Mouse (Mus musculus): ENCODE data around the gene Capn1. TPM values are rescaled to one million over a fixed set of nuclear protein-coding genes. Genes with fewer than 3 reads are reported as not detected.

Gene Capn1
- polyA plus RNA-seq, 1 experiment: 110 TPM

GRCm38 (mm10) chr19:5942581-5942980, 73.1 kb downstream of the Capn1 start:
- no peak overlapping the region for H3ac ChIP-seq (ENCODE audit: control insufficient read depth, insufficient read length)
- H3K27me3 ChIP-seq (ENCODE audit: control insufficient read depth, insufficient read depth, insufficient read length): no peaks in the 10 kb centered on the region
- no peak overlapping the region for H3K4me3 ChIP-seq
- no peaks in the 10 kb centered on the region for H3K79me2 ChIP-seq (ENCODE audit: control insufficient read depth, insufficient read depth)
- H3K36me3 ChIP-seq (ENCODE audit: control insufficient read depth, insufficient read depth): no peaks in the 10 kb centered on the region
- peak overlapping the region; percentile 12 for H3K4me2 ChIP-seq (ENCODE audit: low read depth)
- TF ChIP-seq MYOD1 (IDR thresholded peaks at IDR 0.05; ENCODE audit: control insufficient read depth in 1 of 3, insufficient read length in 2 of 3, low read depth in 2 of 3) (peak; percentile 56 to 88 (median 80)), TCF3 (IDR thresholded peaks at IDR 0.05; ENCODE audit: insufficient read length, low read depth) (peak; percentile 16), MAX (IDR thresholded peaks at IDR 0.05; ENCODE audit: low read depth) (no peak), USF1 (IDR thresholded peaks at IDR 0.05; ENCODE audit: low read depth) (no peak), MYOG (IDR thresholded peaks at IDR 0.05; ENCODE audit: control insufficient read depth in 1 of 3, insufficient read depth in 1 of 3, insufficient read length in 2 of 3, low read depth in 2 of 3) (peak in 2 of 3 experiments; percentile 38 to 70), REST (IDR thresholded peaks at IDR 0.05; ENCODE audit: insufficient read depth, insufficient read length) (no peak)

GRCm38 (mm10) chr19:5940656-5941055, 75.0 kb downstream of the Capn1 start:
- TF ChIP-seq POLR2A (IDR thresholded peaks at IDR 0.05; ENCODE audit: insufficient read length, low read depth): no peak
- no peak for TF ChIP-seq SRF (IDR thresholded peaks at IDR 0.05; ENCODE audit: control insufficient read depth, insufficient read length, low read depth)
- TF ChIP-seq REST (IDR thresholded peaks at IDR 0.05; ENCODE audit: insufficient read depth, insufficient read length): no peak
- no peak for TF ChIP-seq POLR2AphosphoS2 (IDR thresholded peaks at IDR 0.05; ENCODE audit: insufficient read length, low read depth)
- no peak for TF ChIP-seq TCF12 (IDR thresholded peaks at IDR 0.05; ENCODE audit: insufficient read depth, poor library complexity, severe bottlenecking)
- no peak for TF ChIP-seq MYOD1 (IDR thresholded peaks at IDR 0.05; ENCODE audit: control insufficient read depth in 1 of 3, insufficient read length in 2 of 3, low read depth in 2 of 3)
- no peak for TF ChIP-seq MYOG (IDR thresholded peaks at IDR 0.05; ENCODE audit: control insufficient read depth in 1 of 3, insufficient read depth in 1 of 3, insufficient read length in 2 of 3, low read depth in 2 of 3)
- no peak for TF ChIP-seq TCF3 (IDR thresholded peaks at IDR 0.05; ENCODE audit: insufficient read length, low read depth)
- TF ChIP-seq CEBPB (IDR thresholded peaks at IDR 0.05; ENCODE audit: insufficient read depth, poor library complexity, severe bottlenecking): no peak
- TF ChIP-seq E2F4 (IDR thresholded peaks at IDR 0.05; ENCODE audit: insufficient read depth): no peak
- TF ChIP-seq MAX (IDR thresholded peaks at IDR 0.05; ENCODE audit: low read depth): no peak
- TF ChIP-seq USF1 (IDR thresholded peaks at IDR 0.05; ENCODE audit: low read depth): no peak
- H3ac ChIP-seq (ENCODE audit: control insufficient read depth, insufficient read length): no peak overlapping the region
- H3K27me3 ChIP-seq (ENCODE audit: control insufficient read depth, insufficient read depth, insufficient read length): no peaks in the 10 kb centered on the region
- no peaks in the 10 kb centered on the region for H3K79me2 ChIP-seq (ENCODE audit: control insufficient read depth, insufficient read depth)
- H3K4me2 ChIP-seq (ENCODE audit: low read depth): peak overlapping the region; percentile 61
- no peak overlapping the region for H3K4me3 ChIP-seq
- no peaks in the 10 kb centered on the region for H3K36me3 ChIP-seq (ENCODE audit: control insufficient read depth, insufficient read depth)

DNA sequence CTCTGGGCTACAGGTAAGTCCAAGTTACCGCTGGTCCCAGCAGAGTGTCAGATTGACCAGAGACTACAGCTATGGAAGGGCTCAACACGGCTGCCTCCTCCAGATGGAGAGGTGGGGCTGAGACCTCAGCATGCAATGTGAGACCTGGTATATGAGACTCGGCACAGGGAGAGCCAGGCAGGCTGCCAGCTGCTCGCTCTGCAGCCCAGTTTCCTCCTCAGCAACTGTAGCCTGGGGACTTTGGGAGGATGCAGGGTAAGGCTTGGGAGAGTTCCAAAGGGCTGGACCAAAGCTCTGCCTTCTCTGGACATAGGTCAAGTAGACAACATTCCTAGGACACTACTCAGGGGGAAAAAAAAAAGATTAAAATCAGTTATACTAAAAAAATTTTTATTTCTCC, 75.5 kb downstream of the Capn1 start:
- Histone ChIP-seq H3K4me3 (no peak overlapping the region), H3ac (ENCODE audit: control insufficient read depth, insufficient read length) (no peak overlapping the region), H3K4me2 (ENCODE audit: low read depth) (peak overlapping the region; percentile 62), H3K79me2 (ENCODE audit: control insufficient read depth, insufficient read depth) (no peaks in the 10 kb centered on the region), H3K27me3 (ENCODE audit: control insufficient read depth, insufficient read depth, insufficient read length) (no peaks in the 10 kb centered on the region), H3K36me3 (ENCODE audit: control insufficient read depth, insufficient read depth) (no peaks in the 10 kb centered on the region)
- TF ChIP-seq MYOG (IDR thresholded peaks at IDR 0.05; ENCODE audit: control insufficient read depth in 1 of 3, insufficient read depth in 1 of 3, insufficient read length in 2 of 3, low read depth in 2 of 3): peak in 2 of 3 experiments; percentile 68 to 87
- TF ChIP-seq POLR2AphosphoS2 (IDR thresholded peaks at IDR 0.05; ENCODE audit: insufficient read length, low read depth): no peak
- TF ChIP-seq USF1 (IDR thresholded peaks at IDR 0.05; ENCODE audit: low read depth): no peak
- TF ChIP-seq E2F4 (IDR thresholded peaks at IDR 0.05; ENCODE audit: insufficient read depth): no peak
- TF ChIP-seq POLR2A (IDR thresholded peaks at IDR 0.05; ENCODE audit: insufficient read length, low read depth): peak; percentile 11
- no peak for TF ChIP-seq CEBPB (IDR thresholded peaks at IDR 0.05; ENCODE audit: insufficient read depth, poor library complexity, severe bottlenecking)
- TF ChIP-seq MYOD1 (IDR thresholded peaks at IDR 0.05; ENCODE audit: control insufficient read depth in 1 of 3, insufficient read length in 2 of 3, low read depth in 2 of 3): peak in 2 of 3 experiments; percentile 51 to 83
- no peak for TF ChIP-seq TCF12 (IDR thresholded peaks at IDR 0.05; ENCODE audit: insufficient read depth, poor library complexity, severe bottlenecking)
- no peak for TF ChIP-seq TCF3 (IDR thresholded peaks at IDR 0.05; ENCODE audit: insufficient read length, low read depth)

DNA sequence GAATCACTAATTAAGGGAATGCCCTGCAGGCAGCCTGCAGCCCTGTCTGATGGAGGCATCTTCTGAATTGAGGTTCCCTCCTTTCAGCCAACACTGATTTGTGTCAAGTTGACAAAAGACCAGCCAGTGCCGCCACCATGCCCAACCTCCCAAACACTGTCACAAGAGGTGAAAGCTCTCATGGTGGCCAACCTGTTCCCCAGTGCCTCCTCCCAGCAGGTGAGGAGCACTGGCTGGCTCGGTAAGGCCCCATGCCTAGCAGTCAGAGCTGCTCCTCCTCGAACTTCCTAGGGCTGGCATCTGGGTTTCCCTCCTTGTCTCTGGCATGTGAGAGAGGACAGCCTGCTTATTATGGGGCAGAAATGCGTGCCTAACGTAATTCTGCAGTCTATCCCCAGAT, 76.0 kb downstream of the Capn1 start:
- TF ChIP-seq TCF3 (IDR thresholded peaks at IDR 0.05; ENCODE audit: insufficient read length, low read depth) (no peak), SRF (IDR thresholded peaks at IDR 0.05; ENCODE audit: control insufficient read depth, insufficient read length, low read depth) (no peak), MAX (IDR thresholded peaks at IDR 0.05; ENCODE audit: low read depth) (no peak), CEBPB (IDR thresholded peaks at IDR 0.05; ENCODE audit: insufficient read depth, poor library complexity, severe bottlenecking) (no peak), POLR2A (IDR thresholded peaks at IDR 0.05; ENCODE audit: insufficient read length, low read depth) (no peak), REST (IDR thresholded peaks at IDR 0.05; ENCODE audit: insufficient read depth, insufficient read length) (no peak)
- Histone ChIP-seq H3K4me2 (ENCODE audit: low read depth) (peak overlapping the region; percentile 62), H3ac (ENCODE audit: control insufficient read depth, insufficient read length) (no peak overlapping the region), H3K79me2 (ENCODE audit: control insufficient read depth, insufficient read depth) (no peaks in the 10 kb centered on the region), H3K36me3 (ENCODE audit: control insufficient read depth, insufficient read depth) (no peaks in the 10 kb centered on the region), H3K27me3 (ENCODE audit: control insufficient read depth, insufficient read depth, insufficient read length) (no peaks in the 10 kb centered on the region), H3K4me3 (no peak overlapping the region)

Other genes with a start within 250 kb of the Capn1 start
- 73.5 TPM for gene Scyl1, start 244.5 kb downstream of the Capn1 start, polyA plus RNA-seq (2012; fragmentation: generic; extraction: Trizol)
- gene Frmd8, start 140.6 kb downstream of the Capn1 start, polyA plus RNA-seq (2012; fragmentation: generic; extraction: Trizol): 22.3 TPM
- 5.2 TPM for gene Slc25a45, start 138.1 kb downstream of the Capn1 start, polyA plus RNA-seq (2012; fragmentation: generic; extraction: Trizol)
- 0.31 TPM for gene Tigd3, start 121.7 kb downstream of the Capn1 start, polyA plus RNA-seq (2012; fragmentation: generic; extraction: Trizol)
- gene Dpf2, start 102.9 kb downstream of the Capn1 start, polyA plus RNA-seq (2012; fragmentation: generic; extraction: Trizol): 78.5 TPM
- gene Cdc42ep2, start 91.1 kb downstream of the Capn1 start, polyA plus RNA-seq (2012; fragmentation: generic; extraction: Trizol): 16.2 TPM
- gene Pola2, start 51.7 kb downstream of the Capn1 start, polyA plus RNA-seq (2012; fragmentation: generic; extraction: Trizol): 11.9 TPM
- not detected for gene Slc22a20, start 29.8 kb downstream of the Capn1 start, polyA plus RNA-seq (2012; fragmentation: generic; extraction: Trizol)
- 24.3 TPM for gene Syvn1, start 30.7 kb upstream of the Capn1 start, polyA plus RNA-seq (2012; fragmentation: generic; extraction: Trizol)
- 43.0 TPM for gene Mrpl49, start 41.9 kb upstream of the Capn1 start, polyA plus RNA-seq (2012; fragmentation: generic; extraction: Trizol)
- 2,772 TPM for gene Fau, start 41.9 kb upstream of the Capn1 start, polyA plus RNA-seq (2012; fragmentation: generic; extraction: Trizol)
- 44.3 TPM for gene Znhit2, start 45.3 kb upstream of the Capn1 start, polyA plus RNA-seq (2012; fragmentation: generic; extraction: Trizol)
- 37.1 TPM for gene Tm7sf2, start 52.5 kb upstream of the Capn1 start, polyA plus RNA-seq (2012; fragmentation: generic; extraction: Trizol)
- gene Vps51, start 61.3 kb upstream of the Capn1 start, polyA plus RNA-seq (2012; fragmentation: generic; extraction: Trizol): 49.1 TPM
- 0.13 TPM for gene Tmem262, start 64.1 kb upstream of the Capn1 start, polyA plus RNA-seq (2012; fragmentation: generic; extraction: Trizol)
- gene Gm28374, start 66.4 kb upstream of the Capn1 start, polyA plus RNA-seq (2012; fragmentation: generic; extraction: Trizol): 0.26 TPM
- 68.5 TPM for gene Zfpl1, start 69.1 kb upstream of the Capn1 start, polyA plus RNA-seq (2012; fragmentation: generic; extraction: Trizol)
- gene Cdca5, start 69.1 kb upstream of the Capn1 start, polyA plus RNA-seq (2012; fragmentation: generic; extraction: Trizol): 7.7 TPM
- 0.07 TPM for gene AC131692.1, start 78.5 kb upstream of the Capn1 start, polyA plus RNA-seq (2012; fragmentation: generic; extraction: Trizol)
- 0.11 TPM for gene Naaladl1, start 89.9 kb upstream of the Capn1 start, polyA plus RNA-seq (2012; fragmentation: generic; extraction: Trizol)
- 27.5 TPM for gene Sac3d1, start 102.8 kb upstream of the Capn1 start, polyA plus RNA-seq (2012; fragmentation: generic; extraction: Trizol)
- gene Snx15, start 112.4 kb upstream of the Capn1 start, polyA plus RNA-seq (2012; fragmentation: generic; extraction: Trizol): 18.5 TPM
- 0.05 TPM for gene Batf2, start 125.1 kb upstream of the Capn1 start, polyA plus RNA-seq (2012; fragmentation: generic; extraction: Trizol)
- 110 TPM for gene Arl2, start 125.7 kb upstream of the Capn1 start, polyA plus RNA-seq (2012; fragmentation: generic; extraction: Trizol)
- gene Majin, start 168.5 kb upstream of the Capn1 start, polyA plus RNA-seq (2012; fragmentation: generic; extraction: Trizol): not detected
- 0.40 TPM for gene Gpha2, start 210.5 kb upstream of the Capn1 start, polyA plus RNA-seq (2012; fragmentation: generic; extraction: Trizol)
- 51.4 TPM for gene Ppp2r5b, start 220.0 kb upstream of the Capn1 start, polyA plus RNA-seq (2012; fragmentation: generic; extraction: Trizol)
- 15.2 TPM for gene Atg2a, start 225.8 kb upstream of the Capn1 start, polyA plus RNA-seq (2012; fragmentation: generic; extraction: Trizol)

Data from myocyte (in vitro differentiated cells).